Mouse (Mus musculus) kidney, embryonic 14.5 days (tissue): ENCODE results near the gene Atxn7. TPM values are rescaled to one million over a fixed set of nuclear protein-coding genes. Genes with fewer than 3 reads are reported as not detected.

Experiments used
- ATAC-seq: fragments of 200-750 bp; cut with Nextera tagmentation; 2 replicates; pipeline ENCODE4 v1.8.0; 2017; ENCODE audit warnings: moderate number of reproducible peaks, mild to moderate bottlenecking, moderate TSS enrichment, moderate library complexity; ENCODE audit not compliant: low FRiP score, low TSS enrichment
- H3K27ac ChIP-seq: fragments of 300-500 bp; sonication (generic); 2 replicates; pipeline ENCODE4 v1.5.1; 2014; ENCODE audit warnings: low read depth, mild to moderate bottlenecking, low read length, moderate library complexity, mixed read lengths
- H3K27me3 ChIP-seq: fragments of 300-500 bp; sonication (generic); 2 replicates; pipeline ENCODE4 v1.6.1; 2014; ENCODE audit warnings: mild to moderate bottlenecking, low read length; ENCODE audit not compliant: control insufficient read depth, insufficient read depth
- H3K36me3 ChIP-seq: fragments of 300-500 bp; sonication (generic); 2 replicates; pipeline ENCODE4 v1.6.1; 2014; ENCODE audit warnings: low read length, mixed read lengths; ENCODE audit not compliant: control insufficient read depth, insufficient read depth
- H3K4me1 ChIP-seq: fragments of 300-500 bp; sonication (generic); 2 replicates; pipeline ENCODE4 v1.6.1; 2014; ENCODE audit warnings: low read length, mixed read lengths; ENCODE audit not compliant: control insufficient read depth, insufficient read depth
- H3K4me2 ChIP-seq: fragments of 300-500 bp; sonication (generic); replicated peaks from 2 replicates; pipeline ENCODE4 v1.6.1; 2014; ENCODE audit warnings: low read depth, mild to moderate bottlenecking, low read length
- H3K4me3 ChIP-seq: fragments of 300-500 bp; sonication (generic); 2 replicates; pipeline ENCODE4 v1.5.1; 2014; ENCODE audit warnings: mild to moderate bottlenecking, low read length
- H3K9ac ChIP-seq: fragments of 300-500 bp; sonication (generic); 2 replicates; pipeline ENCODE4 v1.6.1; 2014; ENCODE audit warnings: low read depth, mild to moderate bottlenecking, low read length, moderate library complexity
- H3K9me3 ChIP-seq: fragments of 300-500 bp; sonication (generic); 2 replicates; pipeline ENCODE4 v1.6.1; 2016; ENCODE audit warnings: low read length; ENCODE audit not compliant: control insufficient read depth
- WGBS: fragments of 180-500 bp; shearing (Covaris S2); extraction: QIAGEN DNeasy Blood & Tissue Kit; methylation state at CpG from one replicate; pipeline ENCODE4 v1.1.7; 2014; 5-methylcytosine and 5-hydroxymethylcytosine counted together
- polyA plus RNA-seq: library from polyadenylated mRNA; unstranded; fragments of >200 nt; fragmentation: Nextera tagmentation; extraction: Ambion mirVana; gene quantifications from 2 replicates; pipeline ENCODE4 v1.2.1, GENCODE M21; 2014

Gene Atxn7
- polyA plus RNA-seq, 1 experiment from 2014 or later, result 7.1 TPM

GRCm38 (mm10) chr14:13970513-13970912 is 9.3 kb downstream of the Atxn7 start:
- no peaks in the 10 kb centered on the region for H3K9me3 ChIP-seq
- H3K4me2 ChIP-seq, result no peak overlapping the region
- no peak overlapping the region for H3K27ac ChIP-seq
- ATAC-seq, result no peak
- no peaks in the 10 kb centered on the region for H3K36me3 ChIP-seq
- no peaks in the 10 kb centered on the region for H3K27me3 ChIP-seq
- no peak overlapping the region for H3K9ac ChIP-seq
- H3K4me3 ChIP-seq, result no peak overlapping the region
- H3K4me1 ChIP-seq, result no peaks in the 10 kb centered on the region
- 83% methylated on average over 3 of the region's 3 CpGs for WGBS

GRCm38 (mm10) chr14:13971644-13972234 is 10.5 kb downstream of the Atxn7 start:
- no peaks in the 10 kb centered on the region for H3K9me3 ChIP-seq
- H3K9ac ChIP-seq, result no peak overlapping the region
- 51% methylated on average over 6 of the region's 6 CpGs for WGBS
- no peak for ATAC-seq
- no peaks in the 10 kb centered on the region for H3K36me3 ChIP-seq
- H3K27me3 ChIP-seq, result no peaks in the 10 kb centered on the region
- H3K4me1 ChIP-seq, result no peaks in the 10 kb centered on the region
- no peak overlapping the region for H3K4me3 ChIP-seq
- H3K4me2 ChIP-seq, result no peak overlapping the region
- H3K27ac ChIP-seq, result no peak overlapping the region

GRCm38 (mm10) chr14:13977498-13977897 is 16.3 kb downstream of the Atxn7 start:
- no peak overlapping the region for H3K9ac ChIP-seq
- H3K4me1 ChIP-seq, result no peaks in the 10 kb centered on the region
- WGBS, result 53% methylated on average over 1 of the region's 1 CpGs
- H3K36me3 ChIP-seq, result no peaks in the 10 kb centered on the region
- H3K4me3 ChIP-seq, result no peak overlapping the region
- no peak overlapping the region for H3K27ac ChIP-seq
- no peaks in the 10 kb centered on the region for H3K9me3 ChIP-seq
- no peak for ATAC-seq
- H3K4me2 ChIP-seq, result no peak overlapping the region
- H3K27me3 ChIP-seq, result no peaks in the 10 kb centered on the region

GRCm38 (mm10) chr14:13981286-13981685 is 20.0 kb downstream of the Atxn7 start:
- 13% methylated on average over 2 of the region's 2 CpGs for WGBS
- ATAC-seq, result no peak

GRCm38 (mm10) chr14:13982174-13982573 is 20.9 kb downstream of the Atxn7 start:
- H3K4me2 ChIP-seq, result no peak overlapping the region
- no peak overlapping the region for H3K4me3 ChIP-seq
- H3K9ac ChIP-seq, result no peak overlapping the region
- H3K27ac ChIP-seq, result no peak overlapping the region
- H3K4me1 ChIP-seq, result no peaks in the 10 kb centered on the region
- 62% methylated on average over 2 of the region's 2 CpGs for WGBS
- ATAC-seq, result no peak
- H3K36me3 ChIP-seq, result no peaks in the 10 kb centered on the region
- no peaks in the 10 kb centered on the region for H3K27me3 ChIP-seq
- H3K9me3 ChIP-seq, result no peaks in the 10 kb centered on the region

More at GRCm38 (mm10) chr14:13981286-13981685, 20.0 kb downstream of the Atxn7 start:
- Histone ChIP-seq H3K36me3 (no peaks in the 10 kb centered on the region), H3K4me1 (no peaks in the 10 kb centered on the region), H3K9ac (no peak overlapping the region), H3K4me2 (no peak overlapping the region), H3K27me3 (no peaks in the 10 kb centered on the region), H3K9me3 (no peaks in the 10 kb centered on the region), H3K27ac (no peak overlapping the region), H3K4me3 (no peak overlapping the region)

GRCm38 (mm10) chr14:13988397-13988796 is 27.2 kb downstream of the Atxn7 start:
- H3K4me2 ChIP-seq, result no peak overlapping the region
- no peak overlapping the region for H3K27ac ChIP-seq
- no peaks in the 10 kb centered on the region for H3K9me3 ChIP-seq
- no peaks in the 10 kb centered on the region for H3K36me3 ChIP-seq
- H3K4me3 ChIP-seq, result no peak overlapping the region
- H3K4me1 ChIP-seq, result no peaks in the 10 kb centered on the region
- ATAC-seq, result no peak
- H3K9ac ChIP-seq, result no peak overlapping the region
- H3K27me3 ChIP-seq, result no peaks in the 10 kb centered on the region
- WGBS, result 56% methylated on average over 2 of the region's 2 CpGs

- WGBS, result 82% methylated on average over 3 of the region's 3 CpGs
- no peak for ATAC-seq
- H3K4me1 ChIP-seq, result no peaks in the 10 kb centered on the region
These were observed 29.5 kb downstream of the Atxn7 start for GRCm38 (mm10) chr14:13990741-13991140.

GRCm38 (mm10) chr14:13995206-13996097 is 34.2 kb downstream of the Atxn7 start:
- Histone ChIP-seq H3K4me3 (no peak overlapping the region), H3K9ac (no peak overlapping the region), H3K9me3 (no peaks in the 10 kb centered on the region), H3K36me3 (no peaks in the 10 kb centered on the region), H3K4me2 (no peak overlapping the region), H3K27me3 (no peaks in the 10 kb centered on the region), H3K4me1 (no peaks in the 10 kb centered on the region), H3K27ac (no peak overlapping the region)
- ATAC-seq, result 0 out of 2 replicates have a peak, but pooled peaks have one; percentile 32
- 58% methylated on average over 9 of the region's 9 CpGs for WGBS

More at GRCm38 (mm10) chr14:13990741-13991140, 29.5 kb downstream of the Atxn7 start:
- H3K4me2 ChIP-seq, result no peak overlapping the region
- H3K4me3 ChIP-seq, result no peak overlapping the region
- no peak overlapping the region for H3K9ac ChIP-seq
- H3K36me3 ChIP-seq, result no peaks in the 10 kb centered on the region
- no peaks in the 10 kb centered on the region for H3K27me3 ChIP-seq
- H3K9me3 ChIP-seq, result no peaks in the 10 kb centered on the region
- H3K27ac ChIP-seq, result no peak overlapping the region

GRCm38 (mm10) chr14:14002771-14003170 is 41.5 kb downstream of the Atxn7 start:
- ATAC-seq, result no peak
- Histone ChIP-seq H3K4me1 (no peaks in the 10 kb centered on the region), H3K27me3 (no peaks in the 10 kb centered on the region), H3K4me2 (no peak overlapping the region), H3K36me3 (no peaks in the 10 kb centered on the region), H3K4me3 (no peak overlapping the region), H3K9me3 (no peaks in the 10 kb centered on the region), H3K27ac (no peak overlapping the region), H3K9ac (no peak overlapping the region)
- WGBS, result 94% methylated on average over 7 of the region's 7 CpGs
